Mouse (Mus musculus): Measurements from ENCODE around the gene Cdk5.

DNA sequence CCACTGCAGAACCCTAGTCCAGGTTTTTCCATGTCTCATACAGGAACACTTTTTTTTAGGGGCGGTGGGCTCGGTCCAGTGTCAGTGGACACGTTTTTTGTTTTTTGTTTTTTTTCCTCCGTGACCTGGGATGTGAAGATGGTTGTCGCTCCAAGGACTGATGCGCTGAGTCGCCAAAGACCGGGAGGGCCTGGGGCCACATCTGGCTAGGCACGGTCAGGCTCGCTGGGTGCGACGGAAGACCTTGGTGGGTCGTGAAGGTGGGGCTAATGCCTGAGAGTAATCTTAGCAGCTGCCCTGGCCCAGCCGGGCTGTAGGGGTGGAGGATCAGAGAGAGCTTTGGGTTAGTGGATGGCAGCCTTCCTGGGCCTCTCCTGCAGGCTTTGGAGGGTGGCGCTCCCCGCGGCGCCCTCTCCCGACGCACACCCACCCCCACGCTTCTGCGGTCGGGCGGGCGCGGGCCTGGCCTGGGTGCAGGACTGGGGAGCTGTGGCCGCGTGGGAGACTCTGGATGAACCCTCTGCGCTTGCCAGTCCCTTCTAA lies 29.4 kb upstream of the Cdk5 start:
- TF ChIP-seq CTCF (IDR thresholded peaks at IDR 0.05; ENCODE audit: low read depth, low read length) (no peak), GATA1 (IDR thresholded peaks at IDR 0.05; ENCODE audit: borderline replicate concordance, low read length) (no peak), TAL1 (conservative IDR thresholded peaks at IDR 0.05; ENCODE audit: low read depth, low read length) (no peak)
